Comparison of ENCODE assay signal across 7 mouse cellular contexts in the genomic region with DNA sequence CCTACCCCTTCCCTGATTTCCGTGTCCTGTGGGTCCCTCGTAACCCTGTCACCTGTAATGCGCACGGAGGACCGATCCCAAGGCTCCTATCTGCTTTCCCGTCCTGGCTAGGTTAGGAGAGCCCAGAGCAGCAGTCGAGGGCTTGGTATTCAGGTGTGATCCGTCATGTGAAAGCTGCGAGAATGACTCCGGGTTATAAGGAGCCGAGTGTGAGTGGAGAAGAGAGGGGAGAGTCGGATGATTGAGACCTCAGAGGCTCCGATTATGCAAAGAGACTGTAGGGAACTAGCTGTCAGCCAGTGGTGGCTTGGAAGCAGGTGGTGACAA. TPM values are rescaled to one million over a fixed set of nuclear protein-coding genes. Genes with fewer than 3 reads are reported as not detected.
DNase-seq lines count a peak whose midpoint lies in the region; ATAC-seq and TF ChIP-seq lines count a peak whose summit lies in the region.

No protein-coding gene starts in this region.

- H3K27me3 ChIP-seq in C2C12 (ENCODE audit: control insufficient read depth, insufficient read depth, insufficient read length), result no peaks in the 10 kb centered on the region
- no peaks in the 10 kb centered on the region for H3K27me3 ChIP-seq in forebrain, embryonic 13.5 days
- no peaks in the 10 kb centered on the region for H3K27me3 ChIP-seq in liver, embryonic 14.5 days (ENCODE audit: control insufficient read depth, insufficient read depth, low read length)

- H3K27ac ChIP-seq in forebrain, embryonic 13.5 days, result peak overlapping the region; percentile 76
- peak overlapping the region; percentile 61 for H3K27ac ChIP-seq in liver, embryonic 14.5 days

- no peaks in the 10 kb centered on the region for H3K9me3 ChIP-seq in forebrain, embryonic 13.5 days (replicated peaks)
- no peaks in the 10 kb centered on the region for H3K9me3 ChIP-seq in liver, embryonic 14.5 days (ENCODE audit: control insufficient read depth, low read length)

- WGBS in forebrain, embryonic 13.5 days, result 0% methylated on average over 13 of the region's 13 CpGs
- WGBS in liver, embryonic 14.5 days (ENCODE audit: insufficient replicate concordance), result under 1% methylated on average over 13 of the region's 13 CpGs

- peak; percentile 27 for ATAC-seq in CD4-positive, CD25-positive, alpha-beta regulatory T cell, adult 4 months
- no peak for ATAC-seq in forebrain, embryonic 13.5 days
- ATAC-seq in liver, embryonic 14.5 days (ENCODE audit: insufficient read depth), result peak; percentile 42

- TF ChIP-seq CTCF in C2C12 (IDR thresholded peaks at IDR 0.05; ENCODE audit: control insufficient read depth, insufficient read depth, insufficient read length), result no peak
- no peak for TF ChIP-seq CTCF in liver, embryonic 14.5 days (IDR thresholded peaks at IDR 0.05; ENCODE audit: low read depth)

- H3K4me3 ChIP-seq in C2C12 (ENCODE audit: insufficient read depth, poor library complexity, severe bottlenecking), result peak overlapping the region; percentile 97
- peak overlapping the region; percentile 89 for H3K4me3 ChIP-seq in forebrain, embryonic 13.5 days
- H3K4me3 ChIP-seq in liver, embryonic 14.5 days (ENCODE audit: insufficient read depth in 1 of 2, low read depth in 2 of 2, low read length in 2 of 2), result peak overlapping the region; percentile 88 to 95

- H3K4me1 ChIP-seq in forebrain, embryonic 13.5 days, result peaks cover 14% of the 10 kb centered on the region
- peaks cover 10 to 11% of the 10 kb centered on the region in 2 experiments for H3K4me1 ChIP-seq in liver, embryonic 14.5 days (replicated peaks; ENCODE audit: control insufficient read depth in 2 of 2, insufficient read depth in 2 of 2, low read length in 1 of 2)

- H3ac ChIP-seq in C2C12 (ENCODE audit: control insufficient read depth, insufficient read length, low read depth), result peak overlapping the region; percentile 93

- no peak for DNase-seq in liver, embryonic 14.5 days (ENCODE audit: low read depth in 3 of 3, low spot score in 3 of 3)
- DNase-seq in embryo, embryonic 10 days (ENCODE audit: low spot score), result no peak
- no peak for DNase-seq in retina, postnatal 1 day
- DNase-seq in thymus, adult 18-20 months, result no peak

- peak overlapping the region; percentile 88 for H3K4me2 ChIP-seq in forebrain, embryonic 13.5 days
- peak overlapping the region; percentile 72 for H3K4me2 ChIP-seq in liver, embryonic 14.5 days (ENCODE audit: low read depth)

- H3K79me2 ChIP-seq in C2C12 (ENCODE audit: control insufficient read depth, insufficient read depth), result peaks cover 21% of the 10 kb centered on the region

- no peak for TF ChIP-seq EP300 in liver, embryonic 14.5 days (IDR thresholded peaks at IDR 0.05; ENCODE audit: low read depth)

- peaks cover 19% of the 10 kb centered on the region for H3K79me3 ChIP-seq in C2C12 (ENCODE audit: low read depth)

- H3K9ac ChIP-seq in forebrain, embryonic 13.5 days, result peak overlapping the region; percentile 87
- peak overlapping the region; percentile 68 for H3K9ac ChIP-seq in liver, embryonic 14.5 days (replicated peaks)

- H3K36me3 ChIP-seq in C2C12 (ENCODE audit: control insufficient read depth, insufficient read depth), result peaks cover 35% of the 10 kb centered on the region
- peaks cover 27% of the 10 kb centered on the region for H3K36me3 ChIP-seq in forebrain, embryonic 13.5 days (ENCODE audit: poor library complexity, severe bottlenecking)
- peaks cover 19% of the 10 kb centered on the region for H3K36me3 ChIP-seq in liver, embryonic 14.5 days (replicated peaks; ENCODE audit: control insufficient read depth, insufficient read depth, low read depth)

TF ChIP-seq in C2C12, 6 proteins besides CTCF, POLR2A, EP300 and RAD21:
- TF ChIP-seq MAX (IDR thresholded peaks at IDR 0.05) (no peak), MYOD1 (IDR thresholded peaks at IDR 0.05; ENCODE audit: control insufficient read depth, insufficient read length, low read depth) (no peak), CEBPB (IDR thresholded peaks at IDR 0.05; ENCODE audit: low read depth) (no peak), FOSL1 (IDR thresholded peaks at IDR 0.05; ENCODE audit: insufficient read depth, low read length, poor library complexity, severe bottlenecking) (no peak), USF1 (IDR thresholded peaks at IDR 0.05; ENCODE audit: low read depth) (no peak), MYOG (IDR thresholded peaks at IDR 0.05; ENCODE audit: control insufficient read depth, extremely low read depth, insufficient read length) (no peak)

RNA-seq across cellular contexts. Expression of a gene that starts 0.3 kb away (rescaled TPM):
- polyA plus RNA-seq in C2C12 (2012; fragmentation: generic; extraction: Trizol), result 63.5 TPM
- 100 to 1,000 TPM; 237 to 281 TPM for polyA plus RNA-seq in CD4-positive, CD25-positive, alpha-beta regulatory T cell, adult 4 months (2017; shearing (Covaris generic))
- 240 and 275 TPM in 2 replicates for polyA plus RNA-seq in forebrain, embryonic 13.5 days (2015; fragmentation: Nextera tagmentation; extraction: Ambion mirVana)
- polyA plus RNA-seq in liver, embryonic 14.5 days (2012; rRNA removed), result 12.3 and 34.6 TPM in 2 replicates
- 211 and 219 TPM in 2 replicates for polyA plus RNA-seq in liver, embryonic 14.5 days (2014; fragmentation: Nextera tagmentation; extraction: Ambion mirVana)

RNA-seq across cellular contexts. Expression of a gene that starts 17.4 kb away (rescaled TPM):
- polyA plus RNA-seq in C2C12 (2012; fragmentation: generic; extraction: Trizol), result 76.3 TPM
- polyA plus RNA-seq in CD4-positive, CD25-positive, alpha-beta regulatory T cell, adult 4 months (2017; shearing (Covaris generic)), result 100 to 1,000 TPM in 1 of 2 experiments, 10 to 100 TPM in 1; 81.6 to 125 TPM
- 297 and 319 TPM in 2 replicates for polyA plus RNA-seq in forebrain, embryonic 13.5 days (2015; fragmentation: Nextera tagmentation; extraction: Ambion mirVana)
- polyA plus RNA-seq in liver, embryonic 14.5 days (2012; rRNA removed), result 23.2 and 41.9 TPM in 2 replicates
- 161 and 163 TPM in 2 replicates for polyA plus RNA-seq in liver, embryonic 14.5 days (2014; fragmentation: Nextera tagmentation; extraction: Ambion mirVana)

RNA-seq across cellular contexts. Expression of a gene that starts 41.9 kb away (rescaled TPM):
- not detected for polyA plus RNA-seq in C2C12 (2012; fragmentation: generic; extraction: Trizol)
- under 1 TPM; 0.07 to 0.13 TPM for polyA plus RNA-seq in CD4-positive, CD25-positive, alpha-beta regulatory T cell, adult 4 months (2017; shearing (Covaris generic))
- 0.04 TPM in 1 of 2 replicates, not detected in the other for polyA plus RNA-seq in forebrain, embryonic 13.5 days (2015; fragmentation: Nextera tagmentation; extraction: Ambion mirVana)
- 0.01 TPM in 2 replicates for polyA plus RNA-seq in liver, embryonic 14.5 days (2012; rRNA removed)
- not detected in 2 replicates for polyA plus RNA-seq in liver, embryonic 14.5 days (2014; fragmentation: Nextera tagmentation; extraction: Ambion mirVana)
